Mouse (Mus musculus) monocyte, adult 2 months (primary cell): ENCODE data around the gene Ppil4.
A peak's percentile ranks its signal among the peaks of the same experiment; 100 is the strongest.

Experiments used
- DNase-seq, 2 experiments: peaks; one replicate each; pipeline ENCODE4 v3.0.0; 2022; ENCODE audit warnings: low spot score in 2 of 2, low read depth in 1 of 2

The Ppil4 gene

DNA sequence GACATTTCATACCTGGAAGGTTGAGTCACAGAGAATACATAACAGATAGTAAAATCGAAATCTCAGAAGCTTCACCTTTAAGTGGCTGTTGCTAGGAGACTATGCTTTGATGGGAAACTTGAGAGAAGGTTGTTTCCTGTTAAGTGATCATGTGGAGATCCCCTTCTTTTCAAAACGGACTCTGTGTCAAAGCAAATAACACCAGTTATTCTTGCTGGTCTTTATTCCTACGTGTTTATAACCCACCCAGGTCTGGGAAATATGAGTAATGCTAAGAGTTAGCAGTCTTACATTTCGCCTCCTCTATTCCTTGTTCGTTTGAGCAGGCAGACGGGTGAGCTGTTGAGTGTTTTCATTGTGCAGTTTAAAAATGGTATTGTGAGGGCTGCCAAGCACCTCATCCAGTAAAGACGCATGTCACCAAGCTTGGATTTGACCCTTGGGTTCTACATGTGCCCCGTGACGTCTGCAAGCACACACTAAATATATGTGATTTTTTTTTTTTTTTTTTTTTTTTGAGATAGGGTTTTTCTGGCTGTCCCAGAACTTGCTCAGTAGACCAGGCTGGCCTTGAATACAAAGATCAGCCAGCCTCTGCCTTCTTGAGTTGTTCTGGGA is 32.1 kb downstream of the Ppil4 start:
- DNase-seq: no peak

DNA sequence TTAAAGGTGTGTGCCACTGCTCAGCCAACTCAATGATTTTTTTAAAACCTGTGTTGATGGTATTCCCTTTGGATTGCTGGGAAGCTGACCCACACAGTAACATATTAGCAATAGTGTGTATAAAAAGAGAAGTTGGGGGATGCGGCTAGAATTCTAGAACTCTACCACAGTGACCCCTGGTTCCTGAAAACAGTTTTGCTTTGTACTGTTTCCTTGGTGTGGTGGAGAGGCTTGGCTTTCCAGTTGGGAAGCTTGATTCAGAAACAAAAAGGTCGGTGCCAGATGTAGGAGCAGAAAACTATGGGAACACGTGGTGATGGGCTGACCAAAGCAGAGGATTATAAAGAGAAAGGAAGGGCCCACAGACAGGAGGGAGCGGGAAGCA is 32.6 kb downstream of the Ppil4 start:
- DNase-seq: no peak

DNA sequence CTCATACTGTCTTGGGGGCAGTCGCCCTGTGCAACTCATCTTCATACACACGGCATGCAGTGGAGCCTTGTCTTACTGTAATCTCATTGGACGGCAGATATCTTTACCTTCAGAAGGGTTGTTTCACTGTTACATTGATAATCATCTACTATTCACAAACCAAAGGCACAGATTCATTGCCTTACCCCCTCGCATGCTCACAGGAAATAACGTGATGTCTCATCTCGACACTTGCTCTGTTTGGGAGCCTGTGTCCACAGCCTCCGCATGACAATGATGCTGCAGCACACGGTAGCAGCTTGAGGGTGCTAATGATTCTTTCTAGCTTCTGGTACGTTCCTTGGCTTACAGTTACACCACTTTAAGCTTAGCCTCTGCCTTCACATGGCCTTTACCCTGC is 33.4 kb downstream of the Ppil4 start:
- no peak for DNase-seq

DNA sequence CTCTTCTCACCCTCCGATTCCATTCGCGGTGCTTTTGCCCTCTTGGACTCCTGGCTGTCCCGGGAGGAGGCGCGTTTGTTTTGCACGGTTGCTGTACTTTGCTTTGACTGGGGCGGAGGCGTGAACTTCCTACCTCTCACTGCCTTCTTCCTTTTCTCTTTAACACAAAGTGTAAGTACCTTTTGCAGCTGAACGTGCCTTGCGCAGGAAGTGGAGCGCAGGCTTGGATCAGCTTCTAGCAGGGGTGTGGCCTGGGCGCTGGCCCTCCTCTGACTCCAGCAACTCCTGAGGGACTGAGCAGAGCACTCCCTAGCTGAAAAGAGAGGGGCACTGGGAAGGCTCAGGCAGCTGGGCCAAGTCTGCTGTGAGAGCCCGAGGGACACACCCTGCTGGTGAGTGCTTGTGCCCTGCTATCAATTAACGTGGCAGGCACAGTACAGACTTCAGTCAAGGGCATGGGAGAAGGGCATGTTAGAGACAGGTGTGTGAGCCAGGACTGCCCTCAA is 39.5 kb downstream of the Ppil4 start, which contains the start of gene Zc3h12d:
Gene Zc3h12d, plus strand, starts transcription at position 300 of the 506 bp plus-strand sequence.
- DNase-seq: no peak

DNA sequence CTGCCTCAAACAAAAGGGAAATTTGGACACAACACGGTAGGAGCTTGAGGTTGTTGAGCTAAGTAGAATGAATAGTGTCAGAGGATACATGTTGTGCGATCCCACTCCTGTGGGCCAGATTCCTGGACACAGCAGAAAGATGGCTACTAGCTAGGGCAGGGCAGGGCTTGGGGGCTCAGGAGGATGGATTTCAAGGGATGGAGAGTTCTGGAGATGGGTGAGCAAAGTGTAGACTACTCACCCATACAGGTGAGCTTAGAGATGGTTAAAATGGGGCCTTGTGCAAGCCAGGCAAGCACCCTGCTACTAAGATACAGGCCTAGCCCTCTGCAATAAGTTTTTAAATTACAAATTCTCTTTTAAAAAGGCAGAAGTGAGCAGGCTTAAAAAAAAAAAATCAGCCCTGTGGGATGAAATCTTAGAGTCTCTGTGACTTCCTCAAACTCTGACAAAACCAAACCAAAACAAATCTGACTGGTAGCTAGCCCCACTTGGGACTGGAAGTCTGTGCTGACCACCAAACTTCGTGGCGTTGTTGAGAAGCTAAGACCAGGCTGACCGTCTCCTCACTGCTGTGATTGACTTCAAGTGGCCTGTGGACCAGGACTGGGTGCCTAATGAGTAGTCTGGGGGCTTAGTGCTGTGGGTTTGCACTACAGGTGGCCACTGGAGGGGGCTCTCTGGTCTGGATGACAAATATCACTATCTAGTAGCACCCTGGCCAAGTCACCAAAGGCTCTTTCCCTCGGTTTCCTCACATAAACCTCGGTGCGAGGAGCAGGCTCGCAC is 40.9 kb downstream of the Ppil4 start:
- peak; percentile 37 to 41 for DNase-seq

GRCm38 (mm10) chr10:7834671-7835225 is 42.1 kb downstream of the Ppil4 start:
- DNase-seq: no peak

GRCm38 (mm10) chr10:7836902-7837301 is 44.2 kb downstream of the Ppil4 start:
- no peak for DNase-seq

DNA sequence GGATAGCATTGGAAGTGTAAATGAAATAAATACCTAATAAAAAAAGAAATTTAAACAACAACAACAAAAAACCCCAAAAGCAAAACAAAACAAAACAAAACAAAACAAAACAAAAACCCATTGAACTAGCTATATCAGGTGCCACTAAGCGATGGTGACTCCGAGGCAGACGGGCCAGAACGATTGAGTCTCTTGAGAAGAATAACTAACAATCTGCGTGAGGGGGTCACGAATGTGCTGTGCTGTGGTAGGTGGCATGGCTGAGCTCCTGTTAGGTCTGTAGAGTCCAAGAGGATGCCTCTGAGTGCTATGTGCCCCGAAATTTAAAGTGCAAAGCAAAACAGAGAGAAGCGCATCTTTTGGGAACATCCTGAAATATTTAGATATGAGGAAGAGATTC is 44.8 kb downstream of the Ppil4 start:
- no peak for DNase-seq

DNA sequence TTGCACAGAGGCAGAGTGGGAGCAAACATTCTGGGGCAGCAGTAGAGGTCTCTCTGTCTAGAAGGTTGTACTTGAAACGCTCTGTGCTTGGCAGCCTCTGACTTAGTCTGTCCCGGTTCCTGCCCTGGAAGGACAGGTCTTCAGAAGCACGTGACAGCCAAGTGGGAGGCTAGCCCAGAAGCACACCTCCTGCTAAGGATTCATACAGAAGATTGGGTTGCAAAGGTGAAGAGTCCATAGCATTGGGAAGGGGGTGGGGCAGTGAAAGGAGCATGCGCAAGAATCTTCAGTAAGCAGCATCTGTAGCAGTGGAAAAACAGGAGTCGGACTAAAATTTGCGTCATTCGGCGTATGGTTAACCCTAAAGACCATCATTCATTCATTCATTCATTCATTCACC is 45.3 kb downstream of the Ppil4 start:
- DNase-seq: no peak

DNA sequence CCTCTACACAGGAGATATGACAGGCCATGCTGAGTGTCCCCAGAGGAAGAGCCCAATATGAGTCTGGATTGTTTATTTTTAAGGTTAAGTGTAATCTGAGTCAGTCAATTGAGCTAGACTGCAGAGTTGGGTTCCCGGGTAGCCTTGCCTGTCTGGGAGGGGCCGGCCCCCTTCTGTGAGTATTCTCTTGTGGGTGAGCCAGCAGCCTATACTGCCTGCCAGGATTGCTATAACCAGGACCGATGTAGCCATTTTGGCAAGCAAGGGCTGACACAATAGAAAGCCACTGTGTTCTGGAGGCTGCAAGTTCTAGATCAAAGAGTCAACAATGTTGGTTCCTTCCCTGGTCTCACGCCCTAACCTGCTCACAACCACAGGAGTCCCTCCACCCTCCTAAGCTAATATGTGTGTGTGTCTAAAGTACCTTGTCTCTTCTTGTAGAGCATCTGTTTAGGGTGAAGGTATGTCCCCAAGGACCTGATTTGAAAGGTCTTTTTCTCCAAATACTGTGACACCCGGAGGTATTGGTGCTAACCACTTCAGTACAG is 46.3 kb downstream of the Ppil4 start:
- no peak for DNase-seq

- DNase-seq: no peak
Measured at GRCm38 (mm10) chr10:7839551-7840352, 47.1 kb downstream of the Ppil4 start.

GRCm38 (mm10) chr10:7840353-7840733 is 47.7 kb downstream of the Ppil4 start:
- no peak for DNase-seq

GRCm38 (mm10) chr10:7840785-7841184 is 48.1 kb downstream of the Ppil4 start:
- no peak for DNase-seq

- DNase-seq: peak; percentile 76 to 81
Measured at GRCm38 (mm10) chr10:7841571-7842080, 48.9 kb downstream of the Ppil4 start.

- DNase-seq: no peak
Measured at GRCm38 (mm10) chr10:7843181-7843580, 50.5 kb downstream of the Ppil4 start.

- no peak for DNase-seq
Measured at GRCm38 (mm10) chr10:7844161-7844560, 51.5 kb downstream of the Ppil4 start.

DNA sequence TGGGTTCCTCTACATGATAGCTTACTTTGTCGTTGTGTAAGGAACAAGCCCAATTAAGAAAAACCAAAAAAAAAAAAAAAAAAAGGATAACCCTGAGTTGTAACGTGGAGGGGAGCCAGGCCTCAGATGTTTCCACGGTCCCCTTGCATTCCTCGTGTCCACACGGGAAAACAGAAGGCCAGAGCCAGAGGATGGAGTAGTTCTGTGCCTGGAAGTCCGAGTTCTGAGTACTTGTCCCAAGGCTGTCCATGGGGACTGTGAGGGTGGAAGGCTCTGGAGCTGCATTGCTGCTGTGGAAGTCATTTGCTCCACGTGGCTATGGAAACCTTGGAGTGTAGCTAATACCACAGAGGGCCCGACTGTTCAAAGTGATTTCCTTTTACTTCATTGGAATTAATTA is 52.4 kb downstream of the Ppil4 start:
- DNase-seq: no peak

GRCm38 (mm10) chr10:7845991-7846390 is 53.3 kb downstream of the Ppil4 start:
- DNase-seq: no peak

DNA sequence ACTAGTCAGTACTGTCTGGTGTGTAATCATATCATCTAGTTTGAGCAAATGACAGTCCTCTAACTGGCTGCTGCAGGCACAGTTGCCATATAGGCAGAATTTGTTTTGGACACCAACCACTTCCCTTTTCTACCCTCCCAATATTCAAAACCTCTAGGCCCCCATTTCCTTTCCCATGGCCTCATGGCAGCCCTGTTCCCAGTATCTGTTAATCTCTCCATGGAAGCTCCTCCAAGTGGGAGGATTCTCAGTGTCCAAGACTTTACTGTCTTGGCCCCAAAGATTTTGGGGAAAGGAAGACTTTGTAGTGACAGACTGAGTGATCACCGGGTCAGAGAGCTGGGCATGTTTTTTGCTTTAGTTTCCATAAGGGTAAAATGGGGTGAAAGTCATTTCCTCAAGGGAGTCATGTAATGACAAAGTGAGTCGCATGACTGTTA is 54.5 kb downstream of the Ppil4 start:
- DNase-seq: no peak

DNA sequence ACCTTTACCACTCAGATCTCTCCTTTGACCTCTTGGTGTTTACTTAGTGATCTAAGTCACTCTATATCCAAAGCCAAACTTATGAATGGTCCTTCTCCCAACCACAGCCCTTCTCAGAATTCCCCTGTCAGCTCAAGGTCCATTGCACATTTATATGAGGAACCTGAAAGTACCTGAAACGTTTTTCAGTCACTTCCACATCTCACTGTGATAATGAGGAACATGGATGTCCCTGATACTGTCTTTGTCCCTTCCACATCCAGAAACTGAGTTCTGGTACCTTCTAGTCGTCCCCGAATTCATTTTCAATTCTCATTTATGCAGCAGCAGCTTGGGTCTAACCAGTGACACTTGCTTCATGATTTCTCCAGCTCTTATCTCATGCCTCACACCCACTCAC is 59.2 kb downstream of the Ppil4 start:
- DNase-seq: no peak

- no peak for DNase-seq
Measured at GRCm38 (mm10) chr10:7860494-7860893, 67.8 kb downstream of the Ppil4 start.
